Mouse (Mus musculus): ENCODE measurements around the gene Cox15.
A peak's percentile ranks its signal among the peaks of the same experiment; 100 is the strongest.

The Cox15 gene

DNA sequence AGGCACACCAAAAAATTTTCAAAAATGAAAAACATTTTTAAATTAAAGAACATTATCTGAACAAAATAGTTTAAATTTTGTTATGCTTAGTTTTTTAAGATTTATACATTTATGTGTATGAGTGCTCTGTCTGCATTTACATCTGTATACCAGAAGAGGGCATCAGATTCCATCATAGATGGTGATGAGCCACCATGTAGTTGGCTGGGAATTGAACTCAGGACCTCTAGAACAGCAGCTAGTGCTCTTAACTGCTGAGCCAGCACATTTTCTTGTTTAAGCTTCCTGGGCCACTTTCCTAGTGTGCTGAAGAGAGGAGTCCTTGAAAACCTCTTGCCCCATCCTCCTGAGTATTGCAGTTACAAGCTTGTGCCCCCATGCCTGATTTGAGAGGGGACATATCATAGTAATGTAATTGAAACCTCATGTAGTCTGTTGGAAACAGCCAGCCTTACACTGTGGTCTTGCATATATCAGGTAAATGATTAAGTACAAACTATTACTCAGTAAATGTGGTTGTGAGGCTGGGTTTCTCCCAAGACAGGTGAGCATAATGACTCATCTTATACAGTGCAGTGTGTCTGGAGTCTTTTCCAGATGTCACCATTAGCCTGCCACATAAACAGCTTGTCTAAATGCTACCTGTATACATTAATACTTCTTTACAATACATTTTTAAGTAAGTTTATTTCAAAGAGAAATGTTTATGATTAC is 8.9 kb upstream of the Cox15 start:
- DNase-seq (ENCODE audit: low read depth, low spot score): no peak

DNA sequence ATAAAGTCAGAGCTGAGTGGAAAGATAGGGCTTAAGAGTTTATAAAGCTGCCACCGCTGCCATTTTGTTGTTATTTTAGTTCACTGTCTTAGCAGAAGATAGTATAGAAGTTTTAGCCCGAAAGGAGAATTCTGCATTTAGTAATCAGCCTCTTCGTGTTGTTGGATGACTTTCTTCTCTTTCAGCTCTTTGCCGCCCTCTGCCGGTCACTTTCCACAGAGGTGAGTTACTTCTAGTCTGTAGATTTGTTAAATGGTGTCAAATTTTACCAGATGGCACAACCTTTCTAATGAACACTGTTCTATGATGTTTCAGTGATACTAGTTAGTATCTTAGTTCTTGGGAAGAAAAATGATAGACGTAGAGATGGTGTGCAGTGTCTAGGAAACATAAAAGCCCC is 7.7 kb upstream of the Cox15 start:
- DNase-seq (ENCODE audit: low read depth, low spot score): peak; percentile 45

DNA sequence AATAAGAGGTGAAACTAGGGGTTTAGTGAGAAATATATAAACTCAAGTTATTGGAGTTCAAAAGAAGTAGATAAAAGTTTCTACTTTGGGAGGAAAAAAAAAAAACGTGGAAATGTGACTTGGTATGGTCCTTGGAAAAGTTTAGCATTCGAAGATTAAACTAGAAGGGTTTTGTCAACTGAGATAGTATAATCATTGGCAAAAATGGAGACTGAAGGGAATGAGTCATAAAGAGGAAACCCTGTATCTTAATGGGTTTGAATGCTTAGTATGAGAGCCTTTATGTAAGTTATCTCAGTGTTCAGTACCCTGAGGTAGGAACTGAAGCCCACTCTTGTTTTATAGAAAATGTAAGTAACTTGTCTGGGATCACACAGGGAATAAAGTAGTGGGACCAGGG is 2.1 kb upstream of the Cox15 start:
- DNase-seq (ENCODE audit: low read depth, low spot score): no peak

DNA sequence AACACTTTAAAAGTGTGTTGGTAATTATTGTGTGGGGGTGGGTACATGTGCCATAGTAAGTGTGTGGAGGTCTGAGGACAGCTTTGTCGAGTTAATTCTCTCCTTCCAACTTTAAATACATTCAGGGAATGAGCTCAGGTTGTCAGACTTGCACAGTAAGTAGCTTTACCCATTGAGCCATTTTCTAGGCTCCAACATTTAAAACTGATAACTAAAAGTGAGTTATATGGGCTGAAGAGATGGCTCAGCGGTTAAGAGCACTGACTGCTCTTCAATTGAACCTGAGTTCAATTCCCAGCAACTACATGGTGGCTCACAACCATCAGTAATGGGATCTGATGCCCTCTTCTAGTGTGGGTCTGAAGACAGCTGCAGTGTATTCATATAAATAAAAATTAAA is 1.4 kb upstream of the Cox15 start:
- DNase-seq (ENCODE audit: low read depth, low spot score): no peak

DNA sequence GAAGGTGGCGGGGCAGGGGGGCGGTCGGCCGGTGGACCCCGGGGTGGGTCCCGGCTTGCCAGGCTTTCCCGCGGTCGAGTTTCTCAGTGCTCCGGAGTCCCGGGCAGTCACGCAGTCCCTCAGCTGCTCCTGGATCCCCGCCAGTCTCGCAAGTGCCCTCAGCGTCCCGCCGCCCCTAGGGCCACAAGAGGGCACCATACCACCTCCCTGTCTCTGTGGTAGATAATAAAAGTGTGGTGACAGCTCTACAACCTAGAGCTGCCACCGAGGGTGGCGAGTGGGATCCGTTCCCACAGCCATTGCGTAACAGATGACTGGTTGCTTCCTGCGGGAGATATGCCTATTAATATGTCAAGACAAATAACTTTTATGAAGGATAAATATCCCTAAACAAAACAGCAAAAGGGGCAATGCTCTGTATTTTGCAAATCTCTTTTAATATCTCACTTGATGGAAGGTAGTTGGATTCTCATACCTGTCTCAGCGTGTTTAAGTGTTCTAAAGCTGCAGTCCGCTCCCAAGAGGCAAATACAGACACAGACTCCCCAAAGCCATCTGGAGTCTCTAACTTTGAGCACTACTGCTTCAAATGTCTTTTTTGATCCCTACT is 531 bp upstream of the Cox15 start:
- DNase-seq (ENCODE audit: low read depth, low spot score): peak; percentile 58

DNA sequence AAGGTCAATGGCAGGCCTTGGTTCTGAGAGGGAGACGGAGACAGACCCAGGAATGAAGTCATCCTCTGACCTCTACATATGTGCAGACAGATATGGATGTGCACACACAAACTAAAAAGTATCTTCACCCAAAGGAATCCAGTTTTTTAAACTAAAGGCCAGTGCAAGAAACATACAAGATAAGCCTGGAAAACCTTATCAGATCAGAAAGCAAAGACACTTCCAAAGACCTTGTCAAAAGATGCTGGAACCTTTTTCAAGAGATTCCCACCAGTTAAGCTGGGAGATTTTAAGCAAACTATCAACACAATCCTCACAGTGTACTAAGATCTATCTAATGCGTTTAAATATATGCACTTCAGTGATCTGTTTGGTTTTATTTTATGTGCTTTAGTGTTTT is 2.8 kb downstream of the Cox15 start:
- DNase-seq (ENCODE audit: low read depth, low spot score): no peak

DNA sequence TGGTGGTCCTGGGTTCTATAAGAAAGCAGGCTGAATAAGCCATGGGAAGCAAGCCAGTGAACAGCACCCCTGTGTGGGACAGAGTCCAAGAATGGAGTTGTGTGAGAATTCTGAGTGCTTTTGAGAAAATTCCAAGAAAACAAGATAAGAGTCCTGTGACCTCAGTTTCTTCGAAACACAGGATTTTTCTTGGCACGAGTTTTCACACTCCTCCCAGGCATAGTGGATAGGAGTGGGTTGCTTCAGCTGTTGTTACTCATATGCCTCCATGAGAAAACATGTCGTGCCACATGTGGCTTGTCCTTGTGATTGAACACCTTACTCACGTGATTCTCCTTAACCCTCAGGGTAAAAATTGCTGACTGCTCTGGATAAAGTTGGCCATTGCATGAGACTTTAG is 4.9 kb downstream of the Cox15 start:
- no peak for DNase-seq (ENCODE audit: low read depth, low spot score)

DNA sequence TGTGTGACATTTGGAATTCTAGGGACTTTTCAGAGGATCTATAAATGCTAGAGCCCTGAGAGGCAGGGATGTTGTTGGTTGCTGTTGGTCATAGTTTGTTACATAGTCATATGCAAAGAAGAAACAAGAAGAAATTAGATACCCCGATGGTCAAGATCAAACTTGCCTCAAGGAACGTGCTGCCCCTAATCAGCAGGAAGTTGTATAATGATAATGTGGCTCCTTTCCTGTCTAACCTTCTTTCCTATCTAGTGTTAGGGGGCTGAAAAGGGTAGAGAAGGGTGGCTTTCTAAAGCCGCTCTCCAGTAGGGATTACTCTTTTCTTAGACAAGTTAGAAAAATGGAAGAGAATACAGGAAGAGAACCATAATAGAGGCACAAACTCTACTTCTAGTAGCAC is 7.1 kb downstream of the Cox15 start:
- no peak for DNase-seq (ENCODE audit: low read depth, low spot score)

DNA sequence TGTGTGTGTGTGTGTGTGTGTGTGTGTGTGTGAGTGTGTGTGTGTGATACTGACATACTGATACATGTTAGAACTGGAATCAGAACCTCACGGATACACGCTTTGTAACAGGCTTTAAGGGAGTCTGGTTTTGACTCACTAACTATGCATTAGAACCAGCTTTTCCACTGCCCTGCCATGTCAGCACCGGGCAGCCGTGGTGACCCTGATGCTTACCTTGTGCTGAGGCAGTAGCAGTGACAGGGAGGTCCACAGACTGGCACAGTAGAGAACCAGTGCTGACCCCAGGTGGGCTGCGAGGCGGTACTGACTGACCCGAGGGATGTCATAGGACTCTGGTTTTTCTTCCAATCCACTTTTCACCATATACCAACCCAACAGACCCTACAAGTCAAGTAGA is 9.4 kb downstream of the Cox15 start:
- DNase-seq (ENCODE audit: low read depth, low spot score): no peak

DNA sequence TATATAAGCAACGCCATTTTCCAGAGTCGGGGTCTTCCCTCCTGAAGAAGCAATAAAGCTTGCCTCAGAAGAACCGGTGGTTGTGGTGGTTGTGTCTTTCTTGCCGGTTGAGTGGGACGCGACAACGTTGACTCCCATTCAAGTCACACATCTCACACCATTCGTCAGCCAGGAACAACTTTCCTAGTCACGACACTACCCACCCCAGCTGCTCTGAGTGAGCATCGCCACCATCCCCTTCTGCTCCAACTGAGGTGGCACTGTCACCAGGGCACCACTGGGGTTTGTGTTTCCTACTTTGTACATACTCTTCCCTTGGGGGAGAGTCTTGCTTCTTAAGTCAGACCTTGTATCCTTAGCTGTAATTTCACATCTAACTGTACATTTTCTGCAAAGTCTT is 14.4 kb downstream of the Cox15 start:
- DNase-seq (ENCODE audit: low read depth, low spot score): no peak

DNA sequence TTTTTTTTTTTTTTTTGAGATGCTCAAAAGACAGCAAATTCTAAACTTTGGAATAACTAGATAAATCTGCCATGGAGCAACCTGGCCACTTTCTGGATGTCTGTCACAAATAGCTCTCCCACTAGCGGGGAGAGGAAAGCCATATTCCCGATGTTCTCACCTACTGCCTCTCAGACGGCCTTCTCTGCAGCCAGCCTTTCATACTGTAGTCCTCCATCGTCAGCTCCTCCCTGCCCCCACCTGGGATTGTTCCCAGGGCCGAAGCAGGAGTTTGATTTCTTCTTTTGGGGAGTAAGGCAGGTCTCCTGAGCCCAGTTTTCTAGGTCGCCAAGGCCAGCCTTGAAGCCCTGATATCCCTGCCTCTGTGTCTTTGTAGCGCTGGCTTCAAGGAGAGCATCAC is 21.6 kb downstream of the Cox15 start:
- DNase-seq (ENCODE audit: low read depth, low spot score): no peak

DNA sequence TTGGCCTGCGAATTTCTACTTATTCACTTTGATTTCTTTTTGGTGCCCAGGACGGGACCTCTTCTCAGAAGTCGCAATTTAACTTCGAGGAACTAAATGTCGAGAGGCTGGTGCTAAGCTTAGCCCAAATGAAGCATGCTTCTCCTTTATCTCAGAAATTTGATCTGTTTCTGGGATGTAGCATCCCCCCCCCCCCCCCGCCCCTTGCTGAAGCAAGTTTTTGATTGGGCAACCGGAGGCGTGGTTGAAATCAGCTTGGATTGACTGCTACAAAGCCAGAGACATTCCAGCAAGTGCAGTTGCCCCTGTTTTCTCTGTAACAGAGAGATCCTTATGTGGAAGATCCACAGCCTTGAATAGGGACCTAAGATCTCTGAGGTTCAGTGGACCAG is 22.8 kb downstream of the Cox15 start:
- DNase-seq (ENCODE audit: low read depth, low spot score): no peak

DNA sequence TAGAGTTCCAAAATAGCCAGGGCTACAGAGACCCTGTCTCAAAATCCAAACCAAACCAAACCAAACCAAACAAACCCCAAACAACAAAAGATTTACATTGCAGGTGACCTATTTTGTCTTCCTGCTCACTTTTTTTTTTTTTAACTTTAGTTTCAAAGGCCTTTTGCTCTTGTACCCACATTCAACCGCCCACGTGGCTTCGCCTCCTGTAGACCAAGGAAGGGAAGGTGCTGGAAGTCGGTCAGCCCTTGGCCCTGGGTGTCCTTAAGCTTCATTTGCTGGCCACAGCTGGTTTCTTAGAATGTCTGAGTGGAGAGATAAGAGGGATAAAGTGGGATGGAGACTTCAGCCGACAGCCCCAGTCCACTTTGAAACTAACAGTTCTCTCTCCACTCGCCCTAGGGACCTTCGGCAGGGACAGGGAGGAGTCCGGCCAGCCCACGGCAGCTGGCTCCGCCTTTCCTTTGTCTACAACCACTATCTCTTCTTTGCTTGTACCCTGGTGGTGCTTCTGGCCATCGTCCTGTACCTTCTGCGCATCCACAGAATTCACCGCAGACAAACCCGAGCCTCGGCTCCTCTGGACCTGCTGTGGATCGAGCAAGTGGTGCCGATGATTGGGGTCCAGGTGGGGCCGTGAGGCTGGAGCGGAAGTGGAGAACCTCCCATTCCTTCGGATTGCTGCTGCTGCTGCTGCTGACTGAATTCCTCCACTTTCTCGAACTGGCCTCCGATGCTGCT is 23.3 kb downstream of the Cox15 start:
- DNase-seq (ENCODE audit: low read depth, low spot score): no peak

DNA sequence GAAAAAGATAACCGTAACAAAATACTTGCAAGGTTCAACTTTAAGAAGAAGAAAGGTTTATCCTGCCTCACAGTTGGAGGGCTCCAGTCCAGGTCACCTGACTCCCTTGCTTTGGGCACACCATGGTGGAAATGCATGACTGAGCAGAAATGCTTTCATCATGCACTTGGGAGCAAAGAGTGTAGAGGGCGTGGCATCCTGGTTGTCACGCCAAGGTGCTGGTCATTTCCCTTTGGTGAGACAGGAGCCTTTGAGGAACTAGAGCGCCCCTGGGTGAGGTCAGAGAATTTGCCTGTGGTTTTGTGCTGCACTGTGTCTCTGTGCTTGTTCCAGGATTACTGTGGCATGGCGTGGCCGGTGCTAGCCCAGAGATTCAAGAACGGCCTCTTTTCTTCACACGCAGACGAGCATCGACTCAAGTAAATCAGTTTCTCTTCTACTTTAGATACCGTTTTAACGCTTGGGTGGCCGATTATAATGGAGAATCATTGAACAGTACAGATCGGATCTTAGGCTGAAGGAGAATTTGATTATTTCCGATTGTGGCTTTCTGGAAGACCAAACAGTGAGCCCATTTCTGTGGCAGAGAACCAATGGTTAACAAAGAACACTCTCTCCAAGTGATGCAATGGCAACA is 26.2 kb downstream of the Cox15 start:
- DNase-seq (ENCODE audit: low read depth, low spot score): no peak

DNA sequence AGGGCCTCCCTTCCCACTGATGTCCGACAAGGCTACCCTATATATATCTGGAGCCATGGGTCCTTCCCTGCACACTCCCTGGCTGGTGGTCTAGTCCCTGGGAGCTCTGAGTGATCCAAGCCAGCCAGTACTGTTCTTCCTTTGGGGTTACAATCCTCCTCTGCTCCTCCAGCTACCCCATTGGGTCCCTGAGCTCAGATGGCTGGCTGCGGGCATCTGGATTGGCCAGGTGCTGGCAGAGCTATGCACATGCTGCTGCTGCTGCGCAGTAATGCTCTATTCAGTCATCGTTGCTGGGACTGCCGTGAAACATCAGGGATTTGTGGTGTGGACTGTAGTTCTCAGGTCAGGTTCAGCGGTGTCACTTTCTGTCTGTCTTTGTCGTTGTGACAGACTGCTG is 28.0 kb downstream of the Cox15 start:
- DNase-seq (ENCODE audit: low read depth, low spot score): no peak

DNA sequence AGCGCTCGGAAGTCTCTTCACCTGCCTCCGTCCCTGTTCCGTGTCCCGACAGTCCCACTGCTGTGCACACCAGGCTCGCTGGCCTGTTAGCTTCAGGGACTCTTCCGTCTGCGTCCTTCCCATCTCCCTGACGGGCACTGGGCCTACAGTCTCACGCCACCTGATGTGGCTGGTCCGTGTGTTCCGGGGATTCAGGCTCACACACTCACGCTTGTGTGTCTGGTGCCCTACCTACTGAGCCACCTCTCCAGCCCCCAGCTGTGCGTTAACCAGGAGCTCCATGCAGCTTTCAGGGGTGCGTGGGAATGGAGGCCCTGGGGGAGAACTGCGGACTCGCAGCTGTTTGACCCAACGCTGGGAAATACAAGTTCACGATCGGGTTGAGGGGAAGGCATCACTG is 28.6 kb downstream of the Cox15 start:
- DNase-seq (ENCODE audit: low read depth, low spot score): no peak

DNA sequence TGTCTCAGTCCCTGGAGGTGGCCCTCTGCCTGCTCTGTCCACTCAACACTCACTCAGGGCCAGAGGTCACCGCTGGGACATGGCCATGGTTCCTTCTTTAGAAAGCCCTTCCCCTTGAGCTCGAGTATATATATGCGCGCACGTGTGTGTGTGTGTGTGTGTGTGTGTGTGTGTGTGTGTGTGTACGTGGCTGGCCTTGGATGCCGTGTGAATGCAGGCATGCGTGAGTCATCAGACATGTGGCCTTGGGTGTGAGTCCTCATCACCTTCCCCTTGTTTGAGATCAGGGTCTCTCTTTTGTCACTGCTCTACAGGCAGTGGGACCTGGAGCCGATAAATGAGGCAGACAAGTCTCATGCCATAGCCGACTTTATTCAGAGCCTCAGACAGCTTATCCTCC is 29.3 kb downstream of the Cox15 start:
- DNase-seq (ENCODE audit: low read depth, low spot score): no peak

DNA sequence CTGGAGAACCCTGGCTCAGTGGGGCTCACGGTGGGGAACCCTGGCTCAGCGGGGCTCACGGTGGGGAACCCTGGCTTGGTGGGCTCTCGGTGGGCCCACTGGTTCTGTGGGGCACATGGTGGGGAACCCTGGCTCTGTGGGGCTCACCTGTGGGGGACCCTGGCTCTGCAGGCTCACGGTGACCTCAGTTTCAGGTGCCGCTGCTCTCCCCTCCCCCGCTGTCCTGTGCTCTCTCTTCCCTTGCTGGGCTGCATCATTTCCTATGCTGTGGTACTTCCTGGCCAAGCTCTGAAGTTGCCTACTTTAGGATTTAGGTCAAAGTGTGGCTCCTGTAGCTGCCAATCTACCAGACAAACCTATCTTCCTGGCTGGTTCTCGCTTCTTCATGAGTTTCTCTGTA is 29.9 kb downstream of the Cox15 start:
- no peak for DNase-seq (ENCODE audit: low read depth, low spot score)

DNA sequence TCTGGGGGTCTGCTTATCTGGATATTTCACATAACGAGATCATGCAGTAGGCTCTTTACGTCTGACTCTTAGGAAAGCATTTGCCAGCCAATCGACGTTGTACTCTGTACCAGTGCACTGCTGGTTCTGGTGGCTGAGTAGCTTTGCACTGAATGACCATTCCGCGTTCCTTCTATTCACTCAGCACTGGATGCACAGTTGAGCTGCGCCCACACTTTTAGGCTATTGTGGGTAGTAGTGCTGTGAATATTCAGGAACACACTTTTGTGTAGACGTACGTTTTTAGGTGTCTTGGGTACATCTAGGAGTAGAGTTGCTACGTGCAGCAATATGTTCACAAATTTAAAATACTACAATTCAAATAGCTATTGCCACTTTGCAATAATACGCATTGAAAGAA is 32.7 kb downstream of the Cox15 start:
- no peak for DNase-seq (ENCODE audit: low read depth, low spot score)

DNA sequence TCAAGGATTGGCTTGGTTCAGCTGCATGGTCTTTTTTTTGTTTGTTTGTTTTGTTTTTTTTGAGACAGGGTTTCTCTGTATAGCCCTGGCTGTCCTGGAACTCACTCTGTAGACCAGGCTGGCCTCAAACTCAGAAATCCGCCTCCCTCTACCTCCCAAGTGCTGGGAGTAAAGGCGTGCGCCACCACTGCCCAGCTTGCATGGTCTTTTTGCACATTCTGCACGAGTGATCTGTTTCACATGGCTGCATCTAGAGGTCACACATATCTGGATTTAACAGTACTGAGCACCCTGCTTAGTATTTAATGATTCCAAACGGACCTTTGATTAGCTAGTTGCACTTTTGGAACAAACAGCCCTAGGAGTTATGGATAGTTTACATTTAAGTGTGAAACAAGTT is 40.8 kb downstream of the Cox15 start:
- DNase-seq (ENCODE audit: low read depth, low spot score): no peak

DNA sequence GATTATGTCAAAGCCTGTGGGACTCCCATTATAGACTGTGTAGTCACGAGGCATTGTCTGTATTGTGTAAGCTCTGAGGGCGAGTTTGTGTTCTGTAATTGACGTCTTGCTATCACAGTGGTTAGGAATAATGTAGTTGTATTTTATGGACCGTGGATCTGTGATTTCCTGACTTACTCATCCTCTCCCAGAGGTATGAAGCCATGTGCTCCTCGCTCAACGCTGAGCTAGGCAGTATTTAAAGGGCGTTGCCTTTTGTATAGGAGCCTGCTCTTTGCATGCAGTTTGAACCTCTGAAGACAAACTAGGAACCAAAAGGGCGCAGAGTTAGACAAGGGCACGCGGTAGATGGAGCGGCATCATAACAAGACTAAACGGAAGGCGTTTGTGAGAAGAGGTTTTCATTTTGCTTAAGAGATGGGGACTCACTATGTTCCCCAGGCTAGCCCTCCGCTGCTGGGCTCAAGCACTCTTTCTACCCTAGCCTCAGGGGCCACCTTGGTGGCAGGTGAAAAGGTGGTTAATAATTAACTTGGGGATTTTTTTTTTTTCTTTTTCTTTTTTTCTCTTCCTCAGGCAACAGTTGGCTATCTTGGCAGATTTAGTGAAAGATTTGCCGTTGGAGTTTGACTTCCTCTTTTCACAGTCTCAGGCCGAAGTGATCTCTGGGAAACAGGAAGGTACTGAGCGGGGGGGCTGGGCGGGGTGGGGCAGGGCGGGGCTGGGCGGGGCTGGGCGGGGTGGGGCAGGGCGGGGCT is 41.5 kb downstream of the Cox15 start:
- DNase-seq (ENCODE audit: low read depth, low spot score): no peak

DNA sequence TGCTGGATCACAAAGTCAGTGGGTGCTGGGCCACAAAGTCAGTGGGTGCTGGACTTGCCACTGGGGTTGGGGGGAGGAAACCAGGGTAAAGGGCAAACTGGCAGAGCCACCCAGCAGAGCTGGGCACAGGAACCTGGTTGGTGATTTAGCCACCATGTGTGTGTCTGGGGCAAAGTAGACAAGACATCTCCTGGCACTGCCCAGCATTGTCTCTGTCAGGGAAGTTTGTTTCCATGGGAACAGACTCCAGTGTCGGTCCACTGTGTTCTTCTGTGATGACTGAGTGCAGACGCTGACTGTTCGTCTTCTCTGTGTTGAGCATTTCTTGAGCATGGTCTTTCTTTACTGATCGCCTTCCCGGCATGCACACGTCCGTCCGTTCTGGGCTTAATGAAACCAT is 43.5 kb downstream of the Cox15 start:
- no peak for DNase-seq (ENCODE audit: low read depth, low spot score)
